Mouse (Mus musculus) c-Kit-negative CD71-positive TER-119-positive erythroid progenitor cells, embryonic 14.5 days (primary cell): ENCODE measurements around the gene Hivep3.

Experiments used
- DNase-seq: peaks from one replicate; pipeline ENCODE4 v3.0.0-alpha.2; 2013; ENCODE audit warnings: low read depth, low spot score

Hivep3 gene

DNA sequence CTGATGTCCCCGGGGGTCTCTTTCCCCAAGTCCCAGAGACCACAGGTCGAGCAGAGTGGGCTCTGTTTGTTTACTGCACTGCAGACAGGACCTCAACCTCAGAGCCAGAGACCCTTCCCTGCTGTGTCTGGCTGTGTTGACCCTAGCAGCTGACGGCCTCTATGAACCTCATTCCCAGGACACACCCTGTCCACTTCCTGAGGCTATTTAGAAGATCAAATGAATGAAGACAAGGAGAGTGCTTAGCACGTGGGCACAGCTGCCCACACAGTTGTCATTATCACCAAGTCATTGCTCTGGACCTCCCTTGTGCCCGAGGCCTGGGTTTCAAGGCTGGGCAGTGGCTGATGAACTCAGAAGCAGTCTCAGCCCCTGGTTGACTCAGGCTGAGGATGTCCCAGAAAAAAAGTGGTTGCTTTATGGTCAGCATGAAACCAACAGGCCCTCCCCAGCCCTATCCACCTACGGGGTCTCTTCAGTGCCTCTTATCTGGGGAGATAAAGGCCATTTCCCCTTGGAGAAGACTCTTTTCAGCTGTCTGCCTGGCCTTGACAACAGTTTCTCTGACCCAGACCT lies 416.8 kb downstream of the Hivep3 start:
- DNase-seq: no peak

DNA sequence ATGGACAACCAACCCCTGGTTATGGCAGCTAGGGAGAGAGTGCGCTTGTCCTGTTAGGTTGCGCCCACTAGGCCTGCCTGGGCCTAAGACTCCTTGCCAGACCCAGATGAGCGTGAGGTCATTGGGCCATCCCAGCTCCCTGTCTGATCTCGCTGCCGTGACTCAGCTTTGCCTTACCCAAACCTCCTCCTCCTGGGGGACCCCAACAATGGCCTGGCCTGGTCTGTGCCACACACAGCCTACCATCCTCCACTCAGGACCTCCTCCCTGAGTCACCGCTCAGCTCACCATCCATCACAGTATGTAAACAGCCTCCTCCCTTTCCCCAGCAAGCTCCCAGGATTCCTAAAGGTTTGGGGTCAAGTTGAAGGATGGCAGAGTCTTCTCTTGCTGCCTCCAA lies 418.3 kb downstream of the Hivep3 start:
- no peak for DNase-seq

GRCm38 (mm10) chr4:120152648-120153047 lies 419.1 kb downstream of the Hivep3 start:
- no peak for DNase-seq

DNA sequence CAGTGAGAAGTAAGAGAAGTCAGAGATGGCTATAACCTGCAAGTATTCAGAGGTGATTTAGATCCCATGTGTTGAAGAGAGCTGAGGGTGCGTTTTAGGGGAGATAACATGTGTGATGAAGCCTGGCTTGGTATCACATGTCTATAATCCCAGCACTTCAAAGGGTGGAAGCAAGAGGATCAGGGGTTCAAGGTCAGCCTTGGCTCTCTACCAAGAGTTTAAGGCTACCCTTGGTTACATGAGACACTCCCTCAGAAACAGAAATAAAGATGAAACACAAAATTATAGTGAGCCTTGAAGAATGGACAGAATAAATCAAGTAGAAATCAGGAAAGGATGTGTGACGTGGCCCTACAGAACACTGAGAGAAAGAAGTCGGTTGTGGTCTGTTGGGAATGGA lies 420.2 kb downstream of the Hivep3 start:
- DNase-seq: no peak

- DNase-seq: no peak
Measured at GRCm38 (mm10) chr4:120158714-120159310, 425.2 kb downstream of the Hivep3 start.

GRCm38 (mm10) chr4:120161166-120161949 lies 427.8 kb downstream of the Hivep3 start, which contains the start of gene Edn2:
TSS of gene Edn2 (plus strand) at chr4:120161206.
- DNase-seq: no peak

DNA sequence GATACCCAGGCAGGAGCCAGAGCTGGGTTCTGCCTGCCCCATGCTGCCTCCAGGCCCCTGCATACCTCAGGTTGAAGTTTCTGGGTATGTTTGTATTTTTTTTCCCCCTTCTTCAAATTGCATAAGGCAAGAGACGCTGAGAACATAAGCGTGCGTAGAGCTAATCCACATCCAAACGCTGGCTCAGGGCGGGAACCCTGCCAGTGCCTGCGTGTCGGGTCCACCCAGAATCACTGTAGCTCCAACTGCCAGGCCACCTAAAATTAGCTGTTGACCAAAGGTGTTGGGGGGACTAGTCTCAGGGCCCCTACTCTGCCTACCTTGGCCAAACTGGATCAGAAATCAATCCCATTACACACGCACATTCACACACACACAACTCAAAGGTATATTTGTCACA lies 429.0 kb downstream of the Hivep3 start:
- DNase-seq: no peak

DNA sequence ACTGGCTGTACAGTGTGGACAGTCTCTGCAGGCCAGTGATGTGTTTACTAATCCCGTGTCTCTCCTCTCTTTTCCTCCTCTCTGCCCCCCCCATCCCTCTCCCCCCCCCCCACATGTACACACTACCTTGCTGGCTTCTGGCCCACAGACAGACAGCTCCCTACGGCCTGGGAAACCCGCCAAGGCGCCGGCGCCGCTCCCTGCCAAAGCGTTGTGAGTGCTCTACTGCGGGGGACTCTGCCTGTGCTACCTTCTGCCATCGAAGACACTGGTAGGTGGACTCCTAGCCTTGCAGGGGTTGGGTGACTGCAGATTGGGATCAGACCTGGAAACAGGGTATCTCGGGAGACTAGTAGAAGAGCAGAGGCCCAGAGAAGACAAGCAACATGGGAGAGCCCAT lies 429.7 kb downstream of the Hivep3 start:
- DNase-seq: no peak

DNA sequence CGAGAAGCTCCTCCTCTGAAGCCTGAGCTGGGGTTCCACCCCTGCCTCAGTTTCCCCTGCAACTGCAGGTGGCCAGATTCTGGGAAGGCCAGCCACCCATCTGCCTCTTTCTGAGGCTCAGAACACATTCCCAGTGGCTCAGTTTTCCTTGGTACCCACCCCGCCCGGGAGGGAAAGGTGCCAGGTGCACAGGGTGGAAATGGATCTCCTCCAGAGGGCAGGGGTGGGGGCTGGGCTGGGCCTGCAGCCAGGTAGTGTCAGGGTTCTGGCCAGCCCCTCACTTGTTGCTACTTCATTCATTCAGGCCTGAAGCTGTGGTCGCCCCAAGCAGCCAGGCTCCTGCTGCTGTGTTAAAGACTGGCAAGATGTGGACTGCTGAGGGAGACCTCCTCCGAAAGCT lies 430.7 kb downstream of the Hivep3 start:
- no peak for DNase-seq

DNA sequence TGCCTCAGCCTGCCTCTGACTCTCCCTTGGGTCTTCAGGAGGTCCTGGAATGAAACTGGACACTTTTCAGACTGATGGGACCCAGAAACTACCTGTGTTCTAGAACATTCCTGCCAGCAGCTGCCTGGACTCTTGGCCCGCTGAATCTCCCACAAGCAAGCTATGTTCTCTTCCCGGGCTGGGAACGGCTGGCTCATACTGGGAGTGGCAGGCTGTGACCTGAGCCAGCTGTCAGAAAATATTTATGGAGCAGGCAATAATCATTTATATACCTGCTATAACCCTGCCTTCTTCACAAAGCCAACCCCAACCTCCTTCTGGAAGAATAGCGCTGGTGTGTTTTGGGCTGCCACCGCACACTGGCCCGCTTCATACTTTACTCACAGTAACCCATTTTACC lies 434.2 kb downstream of the Hivep3 start:
- DNase-seq: no peak

DNA sequence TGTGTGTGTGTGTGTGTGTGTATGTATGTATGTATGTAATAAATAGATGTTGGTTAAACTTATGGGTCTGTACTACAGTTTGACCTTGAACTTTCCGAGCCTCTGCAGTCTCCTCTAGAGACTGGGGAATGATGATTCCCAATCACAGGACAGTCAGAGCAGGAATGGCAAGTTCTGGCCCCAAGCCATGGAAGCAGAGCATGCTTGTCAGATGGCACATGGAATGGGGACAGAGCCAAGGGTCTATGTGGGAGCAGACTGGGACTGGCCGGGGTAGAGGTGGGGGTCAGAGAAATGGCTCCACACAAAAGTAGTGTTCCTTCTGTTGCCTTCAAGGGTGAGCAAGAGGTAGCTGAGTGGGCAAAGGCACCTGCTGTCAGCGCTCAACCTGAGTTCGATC lies 434.8 kb downstream of the Hivep3 start:
- DNase-seq: no peak

DNA sequence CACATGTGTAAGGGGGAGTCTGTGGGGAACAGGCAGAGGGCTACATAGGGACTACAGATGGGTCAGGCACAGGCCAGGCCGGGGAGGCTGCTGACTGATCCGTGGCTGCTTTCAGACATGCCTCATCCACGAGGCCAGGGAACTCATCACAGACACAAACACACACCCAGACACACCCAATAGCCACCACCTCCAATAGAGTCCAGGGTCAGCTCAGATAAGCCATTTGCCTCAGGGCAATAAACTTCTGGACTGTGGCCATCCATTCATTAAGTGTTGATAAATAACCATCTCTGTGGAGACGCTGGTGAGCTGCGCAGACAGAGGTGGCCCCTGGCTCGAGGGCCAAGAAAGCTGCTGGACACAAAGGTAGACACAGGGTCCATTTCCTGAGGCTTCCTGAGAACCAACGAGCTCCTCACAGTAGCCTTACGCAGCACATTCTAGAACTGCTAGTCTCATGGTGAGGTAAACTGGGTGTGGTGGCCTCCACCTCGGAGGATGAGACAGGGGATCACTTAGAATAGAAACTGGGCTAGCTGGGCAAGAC lies 436.9 kb downstream of the Hivep3 start:
- no peak for DNase-seq

DNA sequence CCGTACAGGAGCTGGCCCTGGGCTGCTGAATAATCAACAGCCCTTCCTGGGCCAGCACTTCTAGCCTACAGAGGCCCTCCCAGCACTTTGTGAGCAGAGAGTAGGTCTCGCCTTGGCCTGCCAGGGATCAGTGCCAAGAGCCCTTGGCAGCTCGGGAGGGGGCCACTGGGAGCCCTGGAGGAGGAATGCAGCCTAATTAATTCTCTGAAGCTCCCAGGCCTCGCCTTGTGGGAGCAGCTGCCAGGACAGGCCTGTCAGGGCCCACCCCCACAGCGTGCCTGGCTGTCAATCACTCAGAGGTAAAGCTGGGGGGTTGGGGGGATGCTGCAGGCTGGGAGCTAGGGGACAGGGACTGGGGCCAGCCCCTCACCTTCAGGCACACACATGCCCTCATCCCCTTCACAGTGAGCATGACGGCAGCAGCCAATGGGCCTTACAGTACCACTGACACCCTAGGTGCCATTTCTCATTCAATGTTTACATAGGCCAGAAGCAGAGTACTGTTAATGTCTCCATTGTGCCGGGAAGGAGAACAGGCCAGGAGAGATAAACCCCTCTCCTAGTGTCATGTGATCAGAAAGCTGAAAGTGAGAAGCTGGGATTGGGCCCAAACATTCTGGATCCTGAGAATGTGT lies 438.6 kb downstream of the Hivep3 start:
- no peak for DNase-seq

GRCm38 (mm10) chr4:120179123-120179522 lies 445.5 kb downstream of the Hivep3 start:
- DNase-seq: no peak

- DNase-seq: no peak
Measured at GRCm38 (mm10) chr4:120180535-120180934, 447.0 kb downstream of the Hivep3 start.

DNA sequence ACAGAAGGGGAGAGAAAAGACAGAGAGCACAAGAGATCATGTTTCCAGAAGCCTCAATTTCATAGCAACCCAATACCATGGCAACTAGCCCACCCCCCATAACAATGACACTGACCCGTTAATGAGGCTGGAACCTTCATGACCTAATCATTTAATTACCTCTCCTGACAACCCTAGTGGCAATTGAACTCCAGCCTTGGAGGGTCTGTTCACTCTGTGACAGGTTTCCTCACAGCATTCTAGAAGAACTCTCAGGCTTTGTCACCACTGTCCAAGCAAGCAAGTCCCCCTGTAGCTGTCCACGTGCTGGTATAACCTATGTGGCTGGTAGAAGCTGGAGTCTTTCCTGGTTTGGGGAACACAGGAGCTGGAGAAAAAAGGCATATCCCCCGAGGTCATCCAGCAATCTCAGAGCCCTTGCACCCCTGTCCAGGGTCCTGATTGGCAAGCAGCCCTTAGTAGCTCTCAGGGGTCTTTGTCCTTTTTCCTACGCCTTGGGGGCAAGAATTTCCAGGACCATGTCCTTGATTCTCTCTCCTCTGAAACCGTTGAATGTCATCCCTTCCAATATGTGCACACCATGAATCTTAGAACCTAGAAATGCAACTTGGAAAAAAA lies 450.9 kb downstream of the Hivep3 start:
- no peak for DNase-seq

- DNase-seq: no peak
Measured at GRCm38 (mm10) chr4:120186441-120186840, 452.9 kb downstream of the Hivep3 start.

GRCm38 (mm10) chr4:120186934-120187333 lies 453.4 kb downstream of the Hivep3 start:
- no peak for DNase-seq
